Mouse (Mus musculus) cerebellum, adult 2 months (tissue): ENCODE measurements around the gene Ston1.

Experiments
- CTCF ChIP-seq: fragments of 200-500 bp; IDR thresholded peaks from 2 replicates; pipeline ENCODE4 v1.5.1; 2011; ENCODE audit warnings: low read depth, mild to moderate bottlenecking, control low read depth, low read length, moderate library complexity, borderline replicate concordance; ENCODE audit not compliant: insufficient read depth
- POLR2A ChIP-seq: fragments of 200-500 bp; IDR thresholded peaks from 2 replicates; pipeline ENCODE4 v1.6.1; 2011; ENCODE audit warnings: low read length, control low read depth, borderline replicate concordance; ENCODE audit not compliant: insufficient read depth

- TF ChIP-seq POLR2A (no peak), CTCF (no peak)
Measured at GRCm38 (mm10) chr17:88553473-88554087, 43.9 kb upstream of the Ston1 start.
